Comparison of ENCODE assay signal across 9 mouse cellular contexts in the genomic region with DNA sequence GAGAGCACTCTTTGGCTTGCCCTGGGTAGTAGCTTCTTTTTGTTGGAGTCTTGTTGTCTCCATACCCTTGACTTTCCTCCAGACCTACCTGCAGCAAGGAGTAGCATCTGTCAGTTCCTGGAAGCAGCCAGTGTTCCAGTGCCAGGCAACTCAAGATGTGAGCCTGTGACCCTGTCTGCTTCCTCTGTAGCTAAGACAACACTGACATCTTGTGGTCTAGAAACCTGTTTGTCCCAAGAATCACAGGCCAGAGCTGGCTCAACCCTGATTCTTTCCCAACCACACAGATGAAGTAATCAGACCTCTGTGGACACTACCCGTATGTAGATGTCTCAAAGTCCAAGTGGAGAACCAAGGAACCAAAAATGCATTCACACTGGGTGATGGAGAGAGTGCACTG.
A peak's percentile ranks its signal among the peaks of the same experiment; 100 is the strongest.
DNase-seq lines count a peak whose midpoint lies in the region; ATAC-seq lines count a peak whose summit lies in the region.
"Had no signal": no experiment of that assay in that cellular context is flagged by ENCODE, and none has a peak within 500 bp of the region (broad histone marks: within the 10 kb centered on the region; RNA-seq: fewer than 3 reads in every experiment).

No protein-coding gene starts in this region.

- no peaks in the 10 kb centered on the region for H3K36me3 ChIP-seq in neural tube, embryonic 14.5 days (ENCODE audit: control insufficient read depth, insufficient read depth, low read length)
- H3K36me3 ChIP-seq: neural tube, embryonic 12.5 days had no signal

- peak; percentile 6 to 62 for DNase-seq in layer of hippocampus, adult 18-20 months (ENCODE audit: low spot score in 2 of 2)
- no peak for DNase-seq in layer of hippocampus, adult 9-10 months (ENCODE audit: low spot score)
- DNase-seq in brain, embryonic 18.5 days (ENCODE audit: low read depth, low spot score): peak; percentile 30
- DNase-seq in frontal cortex, postnatal 14 days (ENCODE audit: low spot score in 2 of 2): peak; percentile 7 to 14
- no peak for DNase-seq in urinary bladder, postnatal 36 days (ENCODE audit: low spot score in 2 of 2)
- DNase-seq in gastrocnemius, adult 18-20 months (ENCODE audit: low spot score): no peak
- DNase-seq in adrenal gland, postnatal 4 days (ENCODE audit: low spot score in 2 of 2): no peak

- no peak overlapping the region for H3K4me3 ChIP-seq in neural tube, embryonic 14.5 days (ENCODE audit: low read depth, low read length)
- H3K4me3 ChIP-seq: neural tube, embryonic 12.5 days had no signal

- no peak overlapping the region for H3K27ac ChIP-seq in neural tube, embryonic 14.5 days (ENCODE audit: low read depth, low read length)
- H3K27ac ChIP-seq: neural tube, embryonic 12.5 days had no signal

- H3K4me1 ChIP-seq in neural tube, embryonic 14.5 days (ENCODE audit: control insufficient read depth, insufficient read depth, low read length): no peaks in the 10 kb centered on the region
- H3K4me1 ChIP-seq: neural tube, embryonic 12.5 days had no signal

- no peak overlapping the region for H3K4me2 ChIP-seq in neural tube, embryonic 14.5 days (ENCODE audit: low read depth, low read length)
- H3K4me2 ChIP-seq: neural tube, embryonic 12.5 days had no signal

- ATAC-seq in neural tube, embryonic 14.5 days (ENCODE audit: low read depth): peak; percentile 84

- no peak overlapping the region for H3K9ac ChIP-seq in neural tube, embryonic 14.5 days (replicated peaks; ENCODE audit: low read depth, low read length)
- H3K9ac ChIP-seq: neural tube, embryonic 12.5 days had no signal

- H3K27me3 ChIP-seq in neural tube, embryonic 14.5 days (ENCODE audit: control insufficient read depth, insufficient read depth, low read length): no peaks in the 10 kb centered on the region
- H3K27me3 ChIP-seq: neural tube, embryonic 12.5 days had no signal

- H3K9me3 ChIP-seq in neural tube, embryonic 14.5 days (ENCODE audit: control insufficient read depth, low read length): no peaks in the 10 kb centered on the region
- H3K9me3 ChIP-seq: neural tube, embryonic 12.5 days had no signal

- 75% methylated on average over 1 of the region's 1 CpGs for WGBS in neural tube, embryonic 14.5 days

Comparison
In these comparisons a context has a peak if more than half of its experiments do, and no peak if none do; other contexts are left out.
1. DNase-seq: peak in layer of hippocampus, adult 18-20 months (2 of 2), brain, embryonic 18.5 days (single experiment) and frontal cortex, postnatal 14 days (2 of 2); none in layer of hippocampus, adult 9-10 months (single experiment), urinary bladder, postnatal 36 days (0 of 2), gastrocnemius, adult 18-20 months (single experiment) and adrenal gland, postnatal 4 days (0 of 2).